Mouse (Mus musculus) natural killer cell, adult 2 months (primary cell): Measurements from ENCODE around the gene Fpgs.

Experiments used
- DNase-seq, 2 experiments: peaks; one replicate each; pipeline ENCODE4 v3.0.0; 2022; ENCODE audit warnings: low spot score in 2 of 2

The Fpgs gene

DNA sequence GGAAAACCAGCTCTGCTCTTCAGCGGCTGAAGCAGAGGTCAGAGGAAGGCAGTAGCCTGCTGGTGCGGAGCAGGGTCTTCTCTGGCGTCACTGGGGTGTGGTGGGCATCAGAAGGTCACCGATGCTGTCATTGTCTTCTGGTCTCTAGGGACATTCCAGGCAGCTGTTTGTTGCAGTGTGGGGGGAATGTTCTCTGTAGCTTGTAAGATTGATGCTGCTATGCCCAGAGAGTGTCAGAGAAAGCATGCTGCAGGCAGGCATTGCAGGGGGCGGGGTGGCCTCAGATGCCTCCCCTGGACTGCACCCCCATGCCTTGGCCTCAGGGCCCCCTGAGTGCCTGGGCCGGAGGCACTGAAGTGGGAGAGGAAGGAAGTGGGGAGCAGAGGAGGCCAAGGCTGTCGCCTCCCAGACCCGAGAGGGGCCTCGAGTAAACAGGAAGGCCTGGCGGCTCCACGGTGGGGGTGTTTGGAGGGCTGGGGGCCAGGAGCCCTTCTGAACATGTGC, 66.1 kb downstream of the Fpgs start:
- DNase-seq, result peak; percentile 61 to 70

DNA sequence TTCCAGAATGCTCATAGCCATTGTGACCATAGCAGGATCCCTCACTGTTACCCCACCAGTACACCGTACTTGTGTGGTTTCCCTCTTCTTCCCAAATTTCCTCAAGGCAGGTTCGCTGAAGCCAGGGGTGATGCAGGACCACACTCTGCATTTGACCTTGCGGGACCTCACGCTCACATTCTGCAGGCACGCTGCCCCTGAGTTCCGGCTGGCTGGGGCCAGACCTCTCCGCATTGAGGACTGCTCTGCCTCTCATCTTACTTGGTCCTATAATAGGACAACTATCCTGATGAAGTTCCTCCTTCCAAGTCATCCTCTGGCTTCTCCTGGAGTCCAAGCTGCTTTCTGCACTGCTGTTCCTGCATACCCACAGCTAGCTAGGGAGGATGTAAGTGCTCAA, 67.3 kb downstream of the Fpgs start:
- no peak for DNase-seq

GRCm38 (mm10) chr2:32634277-32635105, 69.5 kb downstream of the Fpgs start:
- DNase-seq, result no peak

DNA sequence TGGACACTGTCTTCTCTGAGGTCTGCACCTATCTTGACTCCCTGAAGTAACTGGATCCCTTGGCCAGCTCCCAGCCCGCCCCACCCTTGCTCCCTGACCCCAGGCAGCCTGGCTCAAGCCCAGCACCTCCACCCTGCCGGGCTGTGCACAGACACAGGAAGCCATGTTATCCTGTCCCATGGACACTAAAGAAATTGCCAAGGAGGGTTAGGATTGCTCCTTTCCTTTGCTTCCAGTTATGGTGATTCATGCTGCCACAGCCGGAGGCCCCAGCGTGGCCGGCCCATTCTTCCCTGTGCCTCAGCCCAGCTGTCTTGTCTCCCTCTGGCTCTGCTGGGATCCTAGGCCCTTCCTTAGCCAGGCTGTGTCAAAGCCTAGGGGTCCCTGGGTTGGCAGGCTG, 70.3 kb downstream of the Fpgs start:
- no peak for DNase-seq
